In the genomic region with DNA sequence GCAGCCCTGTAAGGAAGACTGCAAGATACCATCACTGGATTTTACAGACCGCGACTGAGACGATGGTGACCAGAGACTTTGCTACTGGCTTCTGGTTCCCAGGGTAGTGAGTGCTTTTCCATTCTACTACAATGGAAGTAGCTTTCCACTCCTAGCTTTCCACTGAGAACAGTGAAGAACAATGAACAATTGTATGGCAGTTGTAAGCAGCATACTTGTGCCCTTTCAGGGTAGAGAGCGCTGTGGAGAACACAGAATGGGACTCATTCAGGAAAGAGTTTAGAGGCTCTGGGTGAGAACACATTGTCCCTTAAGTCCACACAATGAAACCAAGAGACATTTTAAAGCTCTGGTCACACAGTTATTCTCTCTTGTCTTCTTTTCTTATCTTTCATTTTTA, we compare ENCODE assay signal across 26 mouse cellular contexts. TPM values are rescaled to one million over a fixed set of nuclear protein-coding genes. Genes with fewer than 3 reads are reported as not detected.
DNase-seq lines count a peak whose midpoint lies in the region; TF ChIP-seq lines count a peak whose summit lies in the region.
"Had no signal": no experiment of that assay in that cellular context is flagged by ENCODE, and none has a peak within 500 bp of the region (broad histone marks: within the 10 kb centered on the region; RNA-seq: fewer than 3 reads in every experiment).

No protein-coding gene starts in this region.

- peak; percentile 5 for DNase-seq in embryo, embryonic 11 days
- no peak for DNase-seq in embryo, embryonic 10 days (ENCODE audit: low spot score)
- peak; percentile 45 for DNase-seq in layer of hippocampus, adult 11-12 months (ENCODE audit: low spot score)
- no peak for DNase-seq in layer of hippocampus, postnatal 25 days (ENCODE audit: extremely low spot score in 1 of 2, low spot score in 1 of 2)
- no peak for DNase-seq in testis, postnatal 10 days (ENCODE audit: low spot score)
- no peak for DNase-seq in natural killer cell, adult 2 months (ENCODE audit: low spot score in 2 of 2)
- no peak for DNase-seq in heart, postnatal 36 days
- DNase-seq: adrenal gland, postnatal 10 days; heart, postnatal 10 days; kidney, adult 9 months; kidney, postnatal 10 days; liver, postnatal 0 days; right cerebral cortex, postnatal 4 days; thymus, postnatal 14 days had no signal

- peaks cover 2% of the 10 kb centered on the region for H3K4me1 ChIP-seq in testis, adult 2 months (ENCODE audit: control insufficient read depth, insufficient read depth, low read length)
- H3K4me1 ChIP-seq: liver, embryonic 12.5 days had no signal

- H3K36me3 ChIP-seq in testis, adult 2 months (ENCODE audit: control insufficient read depth, insufficient read depth, low read length): no peaks in the 10 kb centered on the region
- H3K36me3 ChIP-seq: G1E; heart, embryonic 13.5 days; liver, embryonic 12.5 days had no signal

- TF ChIP-seq POLR2A in testis, adult 2 months (IDR thresholded peaks at IDR 0.05; ENCODE audit: control insufficient read depth, low read depth, low read length): no peak

- peak overlapping the region; percentile 63 for H3K27ac ChIP-seq in testis, adult 2 months (ENCODE audit: control insufficient read depth, insufficient read depth, low read depth, low read length)
- H3K27ac ChIP-seq: forebrain, embryonic 13.5 days; heart, embryonic 13.5 days; hindbrain, embryonic 10.5 days; liver, embryonic 12.5 days; macrophage; midbrain, embryonic 13.5 days; neural tube, embryonic 15.5 days; stomach, postnatal 0 days had no signal

- no peak for TF ChIP-seq CTCF in testis, adult 2 months (IDR thresholded peaks at IDR 0.05; ENCODE audit: control insufficient read depth, insufficient read depth, insufficient replicate concordance, low read depth, low read length)

- H3K27me3 ChIP-seq in testis, adult 2 months (ENCODE audit: control insufficient read depth, insufficient read depth, low read length): no peaks in the 10 kb centered on the region
- H3K27me3 ChIP-seq: forebrain, embryonic 13.5 days; heart, embryonic 13.5 days; midbrain, embryonic 13.5 days; neural tube, embryonic 15.5 days had no signal

- intact Hi-C loops in heart, postnatal 36 days (cut with DNase I): no loop called here

- H3K4me3 ChIP-seq in testis, adult 2 months (ENCODE audit: control insufficient read depth, low read depth, low read length): peak overlapping the region; percentile 67
- H3K4me3 ChIP-seq: forebrain, embryonic 13.5 days; heart, embryonic 13.5 days; hindbrain, embryonic 10.5 days; liver, embryonic 12.5 days; midbrain, embryonic 13.5 days; neural tube, embryonic 15.5 days had no signal

RNA-seq across cellular contexts. Expression of gene Tmod2, which starts 13.5 kb away (rescaled TPM):
- 100 to 1,000 TPM; 363 to 370 TPM for total RNA-seq in layer of hippocampus, postnatal 25 days (2021)
- 43.4 and 49.6 TPM in 2 replicates for polyA plus RNA-seq in testis, adult 2 months (2012; rRNA removed)
- 1 to 10 TPM; 3.8 to 4.8 TPM for total RNA-seq in heart, postnatal 36 days (2021)
- total RNA-seq: common myeloid progenitor, adult 5-6 weeks; megakaryocyte-erythroid progenitor cell, adult 5-6 weeks had no signal
- polyA plus RNA-seq: G1E, macrophage had no signal

RNA-seq across cellular contexts. Expression of gene Lysmd2, which starts 27.9 kb away (rescaled TPM):
- 10 to 100 TPM; 58.2 to 67.7 TPM for total RNA-seq in layer of hippocampus, postnatal 25 days (2021)
- polyA plus RNA-seq in testis, adult 2 months (2012; rRNA removed): 3.3 and 3.5 TPM in 2 replicates
- total RNA-seq in heart, postnatal 36 days (2021): 1 to 10 TPM; 7.6 to 10.0 TPM
- polyA plus RNA-seq: G1E, macrophage had no signal

RNA-seq across cellular contexts. Expression of gene Tmod3, which starts 38.1 kb away (rescaled TPM):
- total RNA-seq in layer of hippocampus, postnatal 25 days (2021): 10 to 100 TPM; 38.7 to 42.6 TPM
- polyA plus RNA-seq in testis, adult 2 months (2012; rRNA removed): 6.3 and 7.9 TPM in 2 replicates
- total RNA-seq in heart, postnatal 36 days (2021): 10 to 100 TPM; 65.4 to 68.9 TPM

Comparison
In these comparisons a context has a peak if more than half of its experiments do, and no peak if none do; other contexts are left out.
1. DNase-seq: peak in embryo, embryonic 11 days (single experiment) and layer of hippocampus, adult 11-12 months (single experiment); none in embryo, embryonic 10 days (single experiment), layer of hippocampus, postnatal 25 days (0 of 2), testis, postnatal 10 days (single experiment), natural killer cell, adult 2 months (0 of 2) and heart, postnatal 36 days (0 of 2).
2. RNA of gene Tmod2, which starts 13.5 kb away (total RNA-seq): 363 to 370 TPM in layer of hippocampus, postnatal 25 days; 3.8 to 4.8 TPM in heart, postnatal 36 days; every median in the first group is over 10 times any median in the second.
3. RNA of gene Lysmd2, which starts 27.9 kb away (total RNA-seq): 58.2 to 67.7 TPM in layer of hippocampus, postnatal 25 days; 7.6 to 10.0 TPM in heart, postnatal 36 days; every median in the first group is over 4 times any median in the second.